Mouse (Mus musculus) midbrain, embryonic 10.5 days (tissue): ENCODE measurements at regions not wholly inside any gene's neighbourhood (a gene's known extent, or its start where the extent isn't known, plus 50 kb on each side); places are given as distances from the start of the nearest gene placed in this dataset.

ENCODE experiments used
- DNase-seq: peaks from one replicate; pipeline ENCODE4 v3.0.0-alpha.2; 2017; ENCODE audit warnings: low spot score
- H3K27ac ChIP-seq: fragments of 300-500 bp; sonication (generic); replicated peaks from 2 replicates; pipeline ENCODE4 v1.5.1; 2016; ENCODE audit warnings: mild to moderate bottlenecking
- H3K27me3 ChIP-seq: fragments of 300-500 bp; sonication (generic); 2 replicates; pipeline ENCODE4 v1.6.1; 2016; ENCODE audit warnings: low read depth, mild to moderate bottlenecking; ENCODE audit not compliant: poor library complexity, severe bottlenecking
- H3K36me3 ChIP-seq: fragments of 300-500 bp; sonication (generic); 2 replicates; pipeline ENCODE4 v1.6.1; 2016; ENCODE audit warnings: mild to moderate bottlenecking, moderate library complexity
- H3K4me1 ChIP-seq: fragments of 300-500 bp; sonication (generic); 2 replicates; pipeline ENCODE4 v1.6.1; 2016
- H3K4me3 ChIP-seq: fragments of 300-500 bp; sonication (generic); 2 replicates; pipeline ENCODE4 v1.5.1; 2016; ENCODE audit warnings: mild to moderate bottlenecking, moderate library complexity
- H3K9me3 ChIP-seq: fragments of 300-500 bp; sonication (generic); replicated peaks from 2 replicates; pipeline ENCODE4 v1.6.1; 2016; ENCODE audit warnings: mild to moderate bottlenecking
- WGBS: fragments of 180-500 bp; shearing (Covaris S2); methylation state at CpG from one replicate; pipeline ENCODE4 v1.1.7; 2016; 5-methylcytosine and 5-hydroxymethylcytosine counted together

- Histone ChIP-seq H3K4me3 (no peak overlapping the region), H3K27ac (peak overlapping the region; percentile 70), H3K9me3 (no peaks in the 10 kb centered on the region), H3K36me3 (no peaks in the 10 kb centered on the region), H3K4me1 (peaks cover 18% of the 10 kb centered on the region), H3K27me3 (no peaks in the 10 kb centered on the region)
- DNase-seq, result no peak
- 67% methylated on average over 12 of the region's 12 CpGs for WGBS
These were observed 130.6 kb upstream of the 4930535I16Rik start for GRCm38 (mm10) chr4:124048348-124048831.

GRCm38 (mm10) chr4:124047898-124048297 is 130.1 kb upstream of the 4930535I16Rik start:
- Histone ChIP-seq H3K36me3 (no peaks in the 10 kb centered on the region), H3K27ac (peak overlapping the region; percentile 70), H3K9me3 (no peaks in the 10 kb centered on the region), H3K4me3 (no peak overlapping the region), H3K27me3 (no peaks in the 10 kb centered on the region), H3K4me1 (peaks cover 18% of the 10 kb centered on the region)
- WGBS, result 76% methylated on average over 3 of the region's 3 CpGs
- no peak for DNase-seq

- no peak for DNase-seq
- Histone ChIP-seq H3K27me3 (peaks cover 15% of the 10 kb centered on the region), H3K4me3 (no peak overlapping the region; the same call in 1 of the 2 replicates), H3K36me3 (no peaks in the 10 kb centered on the region), H3K27ac (peak overlapping the region; percentile 89), H3K4me1 (peaks cover 35% of the 10 kb centered on the region), H3K9me3 (no peaks in the 10 kb centered on the region)
- WGBS, result 57% methylated on average over 12 of the region's 12 CpGs
These were observed 118.7 kb upstream of the 4930535I16Rik start for GRCm38 (mm10) chr4:124036483-124036882.

- 1% methylated on average over 10 of the region's 10 CpGs for WGBS
- H3K4me1 ChIP-seq, result peaks cover 35% of the 10 kb centered on the region
These were observed 117.8 kb upstream of the 4930535I16Rik start for GRCm38 (mm10) chr4:124035657-124036061.

GRCm38 (mm10) chr4:124035192-124035591 is 117.4 kb upstream of the 4930535I16Rik start:
- peak; percentile 42 for DNase-seq

More at GRCm38 (mm10) chr4:124035657-124036061, 117.8 kb upstream of the 4930535I16Rik start:
- no peaks in the 10 kb centered on the region for H3K36me3 ChIP-seq
- peak overlapping the region; percentile 45 for H3K4me3 ChIP-seq
- peaks cover 15% of the 10 kb centered on the region for H3K27me3 ChIP-seq
- DNase-seq, result peak; percentile 17
- no peaks in the 10 kb centered on the region for H3K9me3 ChIP-seq
- H3K27ac ChIP-seq, result peak overlapping the region; percentile 89

GRCm38 (mm10) chr4:124028061-124028460 is 110.2 kb upstream of the 4930535I16Rik start:
- WGBS, result 93% methylated on average over 12 of the region's 12 CpGs
- Histone ChIP-seq H3K36me3 (no peaks in the 10 kb centered on the region), H3K27me3 (no peaks in the 10 kb centered on the region), H3K4me3 (no peak overlapping the region), H3K27ac (no peak overlapping the region), H3K9me3 (no peaks in the 10 kb centered on the region), H3K4me1 (no peaks in the 10 kb centered on the region)
- no peak for DNase-seq

More at GRCm38 (mm10) chr4:124035192-124035591, 117.4 kb upstream of the 4930535I16Rik start:
- 19% methylated on average over 6 of the region's 7 CpGs for WGBS
- Histone ChIP-seq H3K27ac (peak overlapping the region; percentile 89), H3K27me3 (peaks cover 15% of the 10 kb centered on the region), H3K9me3 (no peaks in the 10 kb centered on the region), H3K4me1 (peaks cover 35% of the 10 kb centered on the region), H3K36me3 (no peaks in the 10 kb centered on the region), H3K4me3 (peak overlapping the region; percentile 45)

GRCm38 (mm10) chr4:124016401-124016800 is 98.6 kb upstream of the 4930535I16Rik start:
- WGBS, result 80% methylated on average over 3 of the region's 3 CpGs
- Histone ChIP-seq H3K4me1 (0 out of 2 replicates have a peak, but pooled peaks cover under 1% of the 10 kb centered on the region), H3K27ac (no peak overlapping the region), H3K36me3 (no peaks in the 10 kb centered on the region), H3K9me3 (no peaks in the 10 kb centered on the region), H3K27me3 (no peaks in the 10 kb centered on the region), H3K4me3 (no peak overlapping the region)
- no peak for DNase-seq

- no peaks in the 10 kb centered on the region for H3K36me3 ChIP-seq
- H3K4me1 ChIP-seq, result no peaks in the 10 kb centered on the region
- DNase-seq, result no peak
- no peaks in the 10 kb centered on the region for H3K27me3 ChIP-seq
- no peaks in the 10 kb centered on the region for H3K9me3 ChIP-seq
- H3K27ac ChIP-seq, result no peak overlapping the region
- H3K4me3 ChIP-seq, result no peak overlapping the region
- WGBS, result 69% methylated on average over 6 of the region's 6 CpGs
These were observed 97.5 kb upstream of the 4930535I16Rik start for GRCm38 (mm10) chr4:124015323-124015722.

- no peaks in the 10 kb centered on the region for H3K27me3 ChIP-seq
- H3K4me1 ChIP-seq, result no peaks in the 10 kb centered on the region
- no peak overlapping the region for H3K27ac ChIP-seq
- no peaks in the 10 kb centered on the region for H3K36me3 ChIP-seq
- H3K4me3 ChIP-seq, result no peak overlapping the region
- H3K9me3 ChIP-seq, result no peaks in the 10 kb centered on the region
- DNase-seq, result no peak
- WGBS, result 79% methylated on average over 6 of the region's 6 CpGs
These were observed 94.6 kb upstream of the 4930535I16Rik start for GRCm38 (mm10) chr4:124012406-124012805.

GRCm38 (mm10) chr4:124008725-124009124 is 90.9 kb upstream of the 4930535I16Rik start:
- 91% methylated on average over 1 of the region's 1 CpGs for whole genome bisulfite sequencing
- no peak for DNase-seq
- Histone ChIP-seq H3K4me3 (no peak overlapping the region), H3K4me1 (no peaks in the 10 kb centered on the region), H3K36me3 (no peaks in the 10 kb centered on the region), H3K9me3 (no peaks in the 10 kb centered on the region), H3K27me3 (no peaks in the 10 kb centered on the region), H3K27ac (no peak overlapping the region)

GRCm38 (mm10) chr4:124005626-124006315 is 87.9 kb upstream of the 4930535I16Rik start:
- Histone ChIP-seq H3K36me3 (no peaks in the 10 kb centered on the region), H3K27ac (no peak overlapping the region), H3K9me3 (no peaks in the 10 kb centered on the region), H3K27me3 (0 out of 2 replicates have a peak, but pooled peaks cover 7% of the 10 kb centered on the region), H3K4me3 (no peak overlapping the region), H3K4me1 (no peaks in the 10 kb centered on the region)
- no peak for DNase-seq
- 84% methylated on average over 17 of the region's 17 CpGs for WGBS

- no peaks in the 10 kb centered on the region for H3K9me3 ChIP-seq
- H3K4me3 ChIP-seq, result no peak overlapping the region
- H3K4me1 ChIP-seq, result peaks cover 19% of the 10 kb centered on the region
- 73% methylated on average over 6 of the region's 6 CpGs for WGBS
- H3K27me3 ChIP-seq, result 0 out of 2 replicates have a peak, but pooled peaks cover 7% of the 10 kb centered on the region
- DNase-seq, result no peak
- no peak overlapping the region for H3K27ac ChIP-seq
- no peaks in the 10 kb centered on the region for H3K36me3 ChIP-seq
These were observed 84.9 kb upstream of the 4930535I16Rik start for GRCm38 (mm10) chr4:124002760-124003159.

GRCm38 (mm10) chr4:124002105-124002504 is 84.3 kb upstream of the 4930535I16Rik start:
- no peaks in the 10 kb centered on the region for H3K9me3 ChIP-seq
- no peak for DNase-seq
- H3K4me3 ChIP-seq, result no peak overlapping the region
- no peak overlapping the region for H3K27ac ChIP-seq
- 76% methylated on average over 7 of the region's 7 CpGs for WGBS
- peaks cover 19% of the 10 kb centered on the region for H3K4me1 ChIP-seq
- H3K27me3 ChIP-seq, result 0 out of 2 replicates have a peak, but pooled peaks cover 7% of the 10 kb centered on the region
- H3K36me3 ChIP-seq, result no peaks in the 10 kb centered on the region
